Mouse (Mus musculus): ENCODE results near the gene Tssk2. TPM values are rescaled to one million over a fixed set of nuclear protein-coding genes. Genes with fewer than 3 reads are reported as not detected.

Tssk2 gene
- polyA plus RNA-seq, 1 experiment, result not detected

Other genes with a start within 250 kb of the Tssk2 start
- gene Med15, start 165.7 kb upstream of the Tssk2 start, polyA plus RNA-seq (2012; ENCODE audit: insufficient read depth, insufficient read length, missing spikeins), result 14.7 and 16.2 TPM in 2 replicates
- 10.2 and 19.0 TPM in 2 replicates for gene Klhl22, start 139.0 kb upstream of the Tssk2 start, polyA plus RNA-seq (2012; ENCODE audit: insufficient read depth, insufficient read length, missing spikeins)
- gene Scarf2, start 101.4 kb upstream of the Tssk2 start, polyA plus RNA-seq (2012; ENCODE audit: insufficient read depth, insufficient read length, missing spikeins), result 0.92 and 1.8 TPM in 2 replicates
- gene B830017H08Rik, start 65.5 kb upstream of the Tssk2 start, polyA plus RNA-seq (2012; ENCODE audit: insufficient read depth, insufficient read length, missing spikeins), result not detected in 2 replicates
- 1.5 and 2.1 TPM in 2 replicates for gene Car15, start 60.3 kb upstream of the Tssk2 start, polyA plus RNA-seq (2012; ENCODE audit: insufficient read depth, insufficient read length, missing spikeins)
- not detected in 2 replicates for gene Gm20518, start 7.0 kb upstream of the Tssk2 start, polyA plus RNA-seq (2012; ENCODE audit: insufficient read depth, insufficient read length, missing spikeins)
- gene Tssk1, start 4.4 kb upstream of the Tssk2 start, polyA plus RNA-seq (2012; ENCODE audit: insufficient read depth, insufficient read length, missing spikeins), result 0.28 TPM in 1 of 2 replicates, not detected in the other
- gene Dgcr2, start 75 bp upstream of the Tssk2 start, polyA plus RNA-seq (2012; ENCODE audit: insufficient read depth, insufficient read length, missing spikeins), result 15.5 and 17.6 TPM in 2 replicates
- gene Ess2, start 12.7 kb downstream of the Tssk2 start, polyA plus RNA-seq (2012; ENCODE audit: insufficient read depth, insufficient read length, missing spikeins), result 8.3 and 8.8 TPM in 2 replicates
- gene Gsc2, start 16.4 kb downstream of the Tssk2 start, polyA plus RNA-seq (2012; ENCODE audit: insufficient read depth, insufficient read length, missing spikeins), result not detected in 2 replicates
- 1,001 and 1,166 TPM in 2 replicates for gene Slc25a1, start 29.6 kb downstream of the Tssk2 start, polyA plus RNA-seq (2012; ENCODE audit: insufficient read depth, insufficient read length, missing spikeins)
- gene Vpreb2, start 81.8 kb downstream of the Tssk2 start, polyA plus RNA-seq (2012; ENCODE audit: insufficient read depth, insufficient read length, missing spikeins), result not detected in 2 replicates
- 125 and 134 TPM in 2 replicates for gene Dgcr6, start 154.2 kb downstream of the Tssk2 start, polyA plus RNA-seq (2012; ENCODE audit: insufficient read depth, insufficient read length, missing spikeins)
- 14.8 and 27.5 TPM in 2 replicates for gene Prodh, start 191.6 kb downstream of the Tssk2 start, polyA plus RNA-seq (2012; ENCODE audit: insufficient read depth, insufficient read length, missing spikeins)
- not detected in 2 replicates for gene Rtn4r, start 229.0 kb downstream of the Tssk2 start, polyA plus RNA-seq (2012; ENCODE audit: insufficient read depth, insufficient read length, missing spikeins)